Mouse (Mus musculus): ENCODE measurements around the gene Rin2.

- TF ChIP-seq CTCF (IDR thresholded peaks at IDR 0.05; ENCODE audit: control insufficient read depth, insufficient read depth, insufficient replicate concordance, low read depth, low read length), result no peak
- TF ChIP-seq POLR2A (IDR thresholded peaks at IDR 0.05; ENCODE audit: control insufficient read depth, low read depth, low read length), result no peak
Measured at GRCm38 (mm10) chr2:145862206-145862817, 187.3 kb downstream of the Rin2 start.

Measured in testis, adult 2 months (tissue).